Mouse (Mus musculus) C2C12 (cell line): ENCODE data around the gene Zfp867. TPM values are rescaled to one million over a fixed set of nuclear protein-coding genes. Genes with fewer than 3 reads are reported as not detected.

ENCODE experiments used
- H3K27me3 ChIP-seq: one replicate; pipeline ENCODE4 v1.6.1; 2011; ENCODE audit not compliant: control insufficient read depth, insufficient read depth, insufficient read length
- H3K36me3 ChIP-seq: one replicate; pipeline ENCODE4 v1.6.1; 2011; ENCODE audit not compliant: control insufficient read depth, insufficient read depth
- H3K4me3 ChIP-seq: one replicate; pipeline ENCODE4 v1.5.1; 2011; ENCODE audit warnings: mild to moderate bottlenecking, control low read depth; ENCODE audit not compliant: poor library complexity, insufficient read depth, severe bottlenecking
- H3K79me2 ChIP-seq: one replicate; pipeline ENCODE4 v1.6.1; 2011; ENCODE audit not compliant: control insufficient read depth, insufficient read depth
- H3K79me3 ChIP-seq: one replicate; pipeline ENCODE4 v1.6.1; 2011; ENCODE audit warnings: low read depth, control low read depth
- H3ac ChIP-seq: one replicate; pipeline ENCODE3; 2011; ENCODE audit warnings: low read depth; ENCODE audit not compliant: control insufficient read depth, insufficient read length
- CEBPB ChIP-seq: IDR thresholded peaks from one replicate; pipeline ENCODE4 v1.6.1; 2011; ENCODE audit warnings: low read depth, mild to moderate bottlenecking, control low read depth, moderate library complexity
- CTCF ChIP-seq: IDR thresholded peaks from one replicate; pipeline ENCODE4 v1.5.1; 2011; ENCODE audit not compliant: control insufficient read depth, insufficient read depth, insufficient read length
- FOSL1 ChIP-seq: IDR thresholded peaks from one replicate; pipeline ENCODE4 v1.8.0; 2011; ENCODE audit warnings: mild to moderate bottlenecking, low read length; ENCODE audit not compliant: poor library complexity, insufficient read depth, severe bottlenecking
- MAX ChIP-seq: IDR thresholded peaks from one replicate; pipeline ENCODE4 v1.6.1; 2011; ENCODE audit warnings: mild to moderate bottlenecking, control low read depth
- MYOD1 ChIP-seq: IDR thresholded peaks from one replicate; pipeline ENCODE4 v1.6.1; 2011; ENCODE audit warnings: low read depth; ENCODE audit not compliant: control insufficient read depth, insufficient read length
- MYOG ChIP-seq: IDR thresholded peaks from one replicate; pipeline ENCODE4 v1.6.1; 2011; ENCODE audit not compliant: control insufficient read depth, insufficient read length; ENCODE audit errors: extremely low read depth
- USF1 ChIP-seq: IDR thresholded peaks from one replicate; pipeline ENCODE4 v1.6.1; 2011; ENCODE audit warnings: low read depth, mild to moderate bottlenecking, control low read depth, moderate library complexity
- long read RNA-seq, 2 experiments: library from polyadenylated mRNA; unstranded; transcript quantifications; one replicate each; pipeline ENCODE4 v2.0.0; 2019 to 2020
- polyA plus RNA-seq: library from polyadenylated mRNA; unstranded; fragments of >200 nt; fragmentation: generic; extraction: Trizol; gene quantifications from one replicate; pipeline ENCODE4 v1.2.1, GENCODE M21; 2012; ENCODE audit warnings: missing spikeins

Gene Zfp867
- polyA plus RNA-seq: 0.73 TPM
- long read RNA-seq, experiment 1, partial matches to known transcripts: 0 of 4 reads
- long read RNA-seq, experiment 1, other reads (novel, unspliced or antisense): 4 of 4 reads
- long read RNA-seq, experiment 2, transcript Zfp867-201 (4 exons, 3,412 nt): major isoform, 24 of 45 reads
- long read RNA-seq, experiment 2, partial matches to known transcripts: 11 of 45 reads
- long read RNA-seq, experiment 2, other reads (novel, unspliced or antisense): 10 of 45 reads

DNA sequence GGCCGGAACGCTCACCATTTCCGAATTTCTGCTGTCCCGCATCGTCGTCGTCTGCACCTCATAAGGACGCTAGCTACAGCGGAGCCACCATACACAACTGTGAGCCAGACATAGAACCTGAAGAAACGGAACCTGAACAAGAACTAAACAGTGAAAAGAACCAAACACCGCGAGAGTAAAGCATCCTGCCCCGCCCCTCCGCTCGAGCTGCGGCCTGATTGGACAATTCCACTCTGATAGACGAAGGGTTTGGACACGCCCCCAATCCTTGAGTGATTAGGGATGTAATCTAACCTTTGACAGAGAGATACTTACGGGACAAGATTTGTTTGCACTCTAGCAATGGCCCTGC, at the start of gene Zfp867:
Gene Zfp867 (minus strand): TSS at position 149 of the 352 bp plus-strand sequence.
- H3K27me3 ChIP-seq: no peaks in the 10 kb centered on the region
- H3K79me2 ChIP-seq: peaks cover 24% of the 10 kb centered on the region
- peaks cover 8% of the 10 kb centered on the region for H3K79me3 ChIP-seq
- no peak for TF ChIP-seq MYOG
- TF ChIP-seq USF1: no peak
- TF ChIP-seq MAX: no peak
- no peak for TF ChIP-seq CEBPB
- TF ChIP-seq MYOD1: no peak
- TF ChIP-seq FOSL1: no peak
- TF ChIP-seq CTCF: no peak
- H3ac ChIP-seq: peak within 1 kb of the TSS; percentile 98
- no peaks in the 10 kb centered on the region for H3K36me3 ChIP-seq
- H3K4me3 ChIP-seq: peak within 1 kb of the TSS; percentile 59

GRCm38 (mm10) chr11:59519741-59520495, 47.6 kb upstream of the Zfp867 start:
- no peak for TF ChIP-seq MYOD1
- TF ChIP-seq MYOG: no peak
- TF ChIP-seq CEBPB: no peak
- no peak for TF ChIP-seq FOSL1
- no peak for TF ChIP-seq MAX
- no peak for TF ChIP-seq USF1
- H3K79me2 ChIP-seq: no peaks in the 10 kb centered on the region
- no peaks in the 10 kb centered on the region for H3K36me3 ChIP-seq
- no peaks in the 10 kb centered on the region for H3K27me3 ChIP-seq
- H3ac ChIP-seq: no peak overlapping the region
- no peak overlapping the region for H3K4me3 ChIP-seq
- no peaks in the 10 kb centered on the region for H3K79me3 ChIP-seq

DNA sequence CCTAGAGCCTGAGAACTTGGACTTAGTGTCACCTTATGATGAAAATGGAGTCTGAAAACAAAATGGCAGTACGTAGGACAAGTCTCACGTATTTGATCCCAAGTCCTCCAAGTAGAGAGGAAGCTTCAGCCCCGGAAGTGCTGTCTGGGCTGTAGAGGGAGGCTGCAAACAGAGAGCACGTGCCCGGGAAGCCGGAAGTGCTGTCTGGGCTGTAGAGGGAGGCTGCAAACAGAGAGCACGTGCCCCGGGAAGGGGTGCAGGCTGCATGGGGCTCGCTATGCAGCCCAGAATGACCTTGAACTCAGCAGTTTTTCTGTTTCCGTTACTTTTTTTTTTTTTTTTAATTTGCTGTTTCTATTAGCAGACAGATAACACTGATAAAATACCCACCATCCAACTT, 46.0 kb upstream of the Zfp867 start:
- no peaks in the 10 kb centered on the region for H3K36me3 ChIP-seq
- H3ac ChIP-seq: no peak overlapping the region
- no peaks in the 10 kb centered on the region for H3K79me3 ChIP-seq
- no peak overlapping the region for H3K4me3 ChIP-seq
- H3K27me3 ChIP-seq: no peaks in the 10 kb centered on the region
- H3K79me2 ChIP-seq: no peaks in the 10 kb centered on the region
- TF ChIP-seq CTCF (no peak), CEBPB (no peak), MYOD1 (no peak), USF1 (no peak), FOSL1 (no peak), MAX (no peak), MYOG (no peak)

DNA sequence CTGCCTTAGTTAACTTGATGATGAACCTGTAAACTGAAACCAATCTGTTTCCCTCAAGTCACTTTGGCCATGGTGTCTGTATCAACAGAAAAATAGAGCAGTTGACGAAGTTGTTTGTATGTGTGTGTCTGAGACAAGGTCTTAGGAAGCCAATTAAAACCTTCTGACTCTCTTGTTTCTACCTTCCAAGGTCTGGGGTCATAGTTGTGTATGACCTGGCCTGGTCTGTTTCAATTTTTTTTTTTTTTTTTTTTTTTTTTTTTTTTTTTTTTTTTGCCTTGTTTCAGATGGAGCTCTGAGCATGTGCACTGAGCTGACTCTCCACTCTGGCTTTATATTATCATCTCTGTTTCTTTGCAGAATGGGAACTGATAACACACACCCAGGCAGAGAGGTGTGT, 45.2 kb upstream of the Zfp867 start:
- TF ChIP-seq FOSL1: no peak
- no peak for TF ChIP-seq CEBPB
- no peak for TF ChIP-seq MYOG
- no peak for TF ChIP-seq MAX
- TF ChIP-seq CTCF: no peak
- TF ChIP-seq USF1: no peak
- TF ChIP-seq MYOD1: no peak
- no peaks in the 10 kb centered on the region for H3K79me3 ChIP-seq
- no peaks in the 10 kb centered on the region for H3K79me2 ChIP-seq
- no peak overlapping the region for H3ac ChIP-seq
- no peak overlapping the region for H3K4me3 ChIP-seq
- H3K36me3 ChIP-seq: no peaks in the 10 kb centered on the region
- no peaks in the 10 kb centered on the region for H3K27me3 ChIP-seq

- no peaks in the 10 kb centered on the region for H3K79me3 ChIP-seq
- H3K4me3 ChIP-seq: no peak overlapping the region
- TF ChIP-seq MAX (no peak), MYOD1 (no peak), CTCF (no peak), FOSL1 (no peak), MYOG (no peak), CEBPB (no peak), USF1 (no peak)
- H3ac ChIP-seq: no peak overlapping the region
- peaks cover 3% of the 10 kb centered on the region for H3K36me3 ChIP-seq
- no peaks in the 10 kb centered on the region for H3K27me3 ChIP-seq
- H3K79me2 ChIP-seq: no peaks in the 10 kb centered on the region
These were observed 42.5 kb upstream of the Zfp867 start for GRCm38 (mm10) chr11:59514789-59515188.
